Mouse (Mus musculus): ENCODE results near the gene Arhgap23. TPM values are rescaled to one million over a fixed set of nuclear protein-coding genes. Genes with fewer than 3 reads are reported as not detected.

The Arhgap23 gene
- polyA plus RNA-seq, 1 experiment from 2014 or later = 7.8 TPM

DNA sequence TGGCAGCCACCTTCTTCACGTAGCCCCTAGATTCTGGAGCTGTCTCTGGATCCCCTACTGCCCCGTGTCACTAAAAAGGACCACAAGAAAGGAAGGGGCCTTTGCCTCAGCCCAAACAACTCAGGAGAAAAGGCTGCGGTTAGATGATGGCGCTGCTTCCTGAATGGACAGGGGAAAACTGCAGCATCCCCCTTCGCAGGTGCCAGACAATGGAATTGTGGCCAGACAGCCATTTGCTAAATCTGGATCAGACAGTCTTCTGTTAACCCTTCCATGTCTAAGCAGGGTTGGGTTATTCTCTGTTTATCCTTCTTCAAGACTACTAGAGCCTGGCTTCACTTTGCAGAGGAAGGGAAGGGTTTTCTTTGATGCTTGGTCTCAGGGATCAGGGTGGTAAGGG, 115.6 kb downstream of the Arhgap23 start:
- Histone ChIP-seq H3K9me3 (ENCODE audit: control insufficient read depth, low read length) (no peaks in the 10 kb centered on the region), H3K27ac (replicated peaks; ENCODE audit: low read depth, low read length) (no peak overlapping the region), H3K4me3 (replicated peaks; ENCODE audit: low read depth, low read length) (no peak overlapping the region), H3K27me3 (ENCODE audit: control insufficient read depth, insufficient read depth, low read length) (peaks cover 36% of the 10 kb centered on the region), H3K9ac (replicated peaks; ENCODE audit: low read length) (peak overlapping the region; percentile 27; the same call in 1 of the 2 replicates), H3K4me1 (ENCODE audit: control insufficient read depth, insufficient read depth, low read length) (peaks cover 11% of the 10 kb centered on the region; the same call in 1 of the 2 replicates), H3K36me3 (ENCODE audit: control insufficient read depth, insufficient read depth, low read length) (peaks cover 68% of the 10 kb centered on the region), H3K4me2 (ENCODE audit: low read length) (no peak overlapping the region)
- ATAC-seq (ENCODE audit: low FRiP score, low TSS enrichment) = no peak
- WGBS = 61% methylated on average over 5 of the region's 5 CpGs
- no peak for DNase-seq

DNA sequence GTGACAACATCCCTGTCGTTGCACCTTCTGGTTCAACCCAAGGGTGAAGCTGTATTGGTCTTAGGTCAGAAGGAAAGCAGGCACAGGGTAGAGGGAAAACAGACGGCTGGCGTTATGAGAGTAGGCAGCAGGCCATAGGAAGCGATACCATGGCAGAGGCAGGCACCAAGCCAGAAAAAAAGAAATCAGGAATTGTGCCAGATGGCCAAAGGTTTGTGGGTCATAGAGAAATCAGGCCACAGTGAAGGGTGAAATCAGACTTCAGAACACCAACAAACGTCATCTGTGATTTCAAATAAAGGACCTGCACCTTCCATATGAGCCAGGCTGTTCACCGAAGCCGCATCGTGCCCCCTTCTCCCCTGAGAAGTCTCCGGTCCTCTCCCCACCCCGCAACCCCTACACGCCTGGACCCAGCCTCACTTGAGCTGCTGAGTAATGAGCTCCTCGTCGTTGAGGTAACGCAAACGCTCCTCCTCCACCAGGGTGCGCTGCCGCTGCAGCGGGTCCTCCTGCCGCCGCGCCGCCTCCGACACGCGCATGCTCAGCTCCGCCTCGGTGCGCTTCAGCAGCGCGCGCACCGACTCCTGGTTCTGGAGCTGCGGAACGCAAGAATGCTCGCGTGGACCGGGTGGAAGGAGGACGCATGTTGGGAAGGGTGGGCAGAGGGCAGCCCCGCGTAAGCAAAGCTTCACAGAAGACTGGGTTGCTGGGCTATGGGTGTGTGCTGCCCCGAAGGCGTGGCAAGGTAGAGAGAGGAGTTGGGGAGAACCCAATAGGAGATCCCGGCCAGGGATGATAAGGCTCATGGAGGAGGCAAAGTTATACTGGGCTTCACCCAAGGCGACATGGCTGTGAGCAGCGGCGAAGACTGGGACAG, 116.3 kb downstream of the Arhgap23 start:
- Histone ChIP-seq H3K27me3 (ENCODE audit: control insufficient read depth, insufficient read depth, low read length) (peaks cover 42% of the 10 kb centered on the region), H3K27ac (replicated peaks; ENCODE audit: low read depth, low read length) (peak overlapping the region; percentile 41; the same call in 1 of the 2 replicates), H3K9ac (replicated peaks; ENCODE audit: low read length) (0 out of 2 replicates have a peak overlapping the region, but pooled peaks have one; percentile 29), H3K36me3 (ENCODE audit: control insufficient read depth, insufficient read depth, low read length) (peaks cover 68% of the 10 kb centered on the region), H3K4me1 (ENCODE audit: control insufficient read depth, insufficient read depth, low read length) (peaks cover 11% of the 10 kb centered on the region; the same call in 1 of the 2 replicates), H3K4me2 (ENCODE audit: low read length) (peak overlapping the region; percentile 57), H3K9me3 (ENCODE audit: control insufficient read depth, low read length) (no peaks in the 10 kb centered on the region), H3K4me3 (replicated peaks; ENCODE audit: low read depth, low read length) (peak overlapping the region; percentile 16)
- WGBS = 8% methylated on average over 46 of the region's 46 CpGs
- ATAC-seq (ENCODE audit: low FRiP score, low TSS enrichment) = peak; percentile 70
- DNase-seq = peak; percentile 97

DNA sequence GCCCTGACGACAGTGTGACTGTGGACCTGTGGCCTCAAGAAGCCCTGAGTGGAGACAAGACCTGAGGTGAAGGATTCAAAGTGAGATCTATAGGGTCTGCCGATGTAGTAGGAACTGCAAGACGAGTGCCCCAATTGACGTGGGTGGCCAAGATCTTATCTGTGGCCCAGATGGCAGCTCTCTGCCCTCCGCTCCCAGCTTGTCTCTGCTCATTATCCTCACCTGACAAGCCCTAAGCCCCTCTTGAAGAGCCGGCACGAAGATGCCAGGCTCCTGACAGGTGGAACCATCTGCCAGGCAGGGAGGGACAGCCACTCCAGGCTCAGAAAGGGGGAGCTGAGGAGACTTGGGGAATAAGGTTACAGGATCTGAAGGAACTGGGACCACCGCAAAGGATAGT, 117.0 kb downstream of the Arhgap23 start:
- no peak for ATAC-seq (ENCODE audit: low FRiP score, low TSS enrichment)
- Histone ChIP-seq H3K36me3 (ENCODE audit: control insufficient read depth, insufficient read depth, low read length) (peaks cover 65% of the 10 kb centered on the region), H3K27me3 (ENCODE audit: control insufficient read depth, insufficient read depth, low read length) (peaks cover 48% of the 10 kb centered on the region), H3K4me2 (ENCODE audit: low read length) (peak overlapping the region; percentile 57; the same call in 1 of the 2 replicates), H3K9me3 (ENCODE audit: control insufficient read depth, low read length) (no peaks in the 10 kb centered on the region), H3K4me1 (ENCODE audit: control insufficient read depth, insufficient read depth, low read length) (peaks cover 17% of the 10 kb centered on the region), H3K9ac (replicated peaks; ENCODE audit: low read length) (no peak overlapping the region), H3K4me3 (replicated peaks; ENCODE audit: low read depth, low read length) (no peak overlapping the region), H3K27ac (replicated peaks; ENCODE audit: low read depth, low read length) (no peak overlapping the region)
- 28% methylated on average over 8 of the region's 8 CpGs for WGBS
- no peak for DNase-seq

DNA sequence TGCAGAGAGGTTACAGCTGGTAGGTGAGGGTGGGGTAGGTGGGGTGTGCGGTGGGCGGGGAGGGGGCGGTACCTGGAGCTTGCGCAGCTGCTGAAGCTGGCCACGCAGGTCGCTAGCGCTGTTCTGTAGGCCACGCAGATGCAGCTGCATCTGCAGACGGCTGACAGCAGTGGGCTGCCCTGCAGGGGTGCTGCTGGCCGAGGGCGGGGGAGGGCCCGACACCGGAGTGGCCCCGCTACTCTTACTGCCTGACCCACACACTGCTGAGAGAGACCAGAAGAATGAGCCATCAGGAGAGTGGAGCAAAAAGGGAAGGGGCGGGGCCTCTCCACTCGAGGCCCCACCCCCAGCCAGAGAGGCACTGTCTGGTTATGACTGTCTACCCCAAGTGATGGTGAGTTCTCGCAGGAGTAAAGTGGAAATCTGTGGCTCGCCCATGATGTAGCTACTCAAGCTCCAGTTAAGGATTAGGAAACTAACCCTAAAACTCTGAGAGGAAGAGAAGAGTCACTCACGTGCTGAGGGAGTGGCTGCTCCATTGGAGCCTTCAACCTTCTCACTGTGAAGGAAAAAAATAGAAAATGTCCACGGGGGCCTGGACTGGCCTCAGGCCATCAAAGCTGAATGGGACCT, 117.7 kb downstream of the Arhgap23 start:
- no peak overlapping the region for H3K27ac ChIP-seq (replicated peaks; ENCODE audit: low read depth, low read length)
- no peak for DNase-seq
- peaks cover 60% of the 10 kb centered on the region for H3K36me3 ChIP-seq (ENCODE audit: control insufficient read depth, insufficient read depth, low read length)
- H3K4me2 ChIP-seq (ENCODE audit: low read length) = peak overlapping the region; percentile 28
- WGBS = 9% methylated on average over 20 of the region's 20 CpGs
- H3K27me3 ChIP-seq (ENCODE audit: control insufficient read depth, insufficient read depth, low read length) = peaks cover 55% of the 10 kb centered on the region
- no peak overlapping the region for H3K9ac ChIP-seq (replicated peaks; ENCODE audit: low read length)
- 0 out of 2 replicates have a peak, but pooled peaks have one; percentile 12 for ATAC-seq (ENCODE audit: low FRiP score, low TSS enrichment)
- H3K4me1 ChIP-seq (ENCODE audit: control insufficient read depth, insufficient read depth, low read length) = peaks cover 24% of the 10 kb centered on the region
- H3K9me3 ChIP-seq (ENCODE audit: control insufficient read depth, low read length) = no peaks in the 10 kb centered on the region
- no peak overlapping the region for H3K4me3 ChIP-seq (replicated peaks; ENCODE audit: low read depth, low read length)

DNA sequence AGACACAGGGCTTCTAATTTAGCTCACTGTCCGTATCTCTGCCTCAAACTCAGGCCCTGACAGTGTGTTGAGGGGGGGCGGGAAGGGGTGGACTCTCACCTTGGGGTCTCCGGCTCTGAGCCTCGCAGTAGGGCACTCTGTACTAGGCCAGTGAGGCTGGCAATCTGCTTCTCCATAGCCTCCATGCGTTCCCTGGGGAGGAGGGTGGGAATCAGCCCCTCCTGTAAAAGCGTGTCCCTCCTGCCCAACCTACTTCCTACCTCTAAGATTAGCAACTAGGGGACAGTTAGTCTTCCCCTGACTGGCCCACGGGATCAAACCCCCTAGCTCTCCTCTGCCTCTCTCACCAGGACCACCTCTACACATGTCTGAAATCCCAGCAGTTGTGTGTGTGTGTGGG, 118.3 kb downstream of the Arhgap23 start:
- Histone ChIP-seq H3K27ac (replicated peaks; ENCODE audit: low read depth, low read length) (no peak overlapping the region), H3K4me3 (replicated peaks; ENCODE audit: low read depth, low read length) (no peak overlapping the region), H3K9ac (replicated peaks; ENCODE audit: low read length) (no peak overlapping the region), H3K4me2 (ENCODE audit: low read length) (no peak overlapping the region), H3K36me3 (ENCODE audit: control insufficient read depth, insufficient read depth, low read length) (peaks cover 54% of the 10 kb centered on the region), H3K9me3 (ENCODE audit: control insufficient read depth, low read length) (no peaks in the 10 kb centered on the region), H3K4me1 (ENCODE audit: control insufficient read depth, insufficient read depth, low read length) (peaks cover 24% of the 10 kb centered on the region), H3K27me3 (ENCODE audit: control insufficient read depth, insufficient read depth, low read length) (peaks cover 55% of the 10 kb centered on the region)
- ATAC-seq (ENCODE audit: low FRiP score, low TSS enrichment) (no peak), DNase-seq (no peak)
- 35% methylated on average over 7 of the region's 7 CpGs for WGBS

DNA sequence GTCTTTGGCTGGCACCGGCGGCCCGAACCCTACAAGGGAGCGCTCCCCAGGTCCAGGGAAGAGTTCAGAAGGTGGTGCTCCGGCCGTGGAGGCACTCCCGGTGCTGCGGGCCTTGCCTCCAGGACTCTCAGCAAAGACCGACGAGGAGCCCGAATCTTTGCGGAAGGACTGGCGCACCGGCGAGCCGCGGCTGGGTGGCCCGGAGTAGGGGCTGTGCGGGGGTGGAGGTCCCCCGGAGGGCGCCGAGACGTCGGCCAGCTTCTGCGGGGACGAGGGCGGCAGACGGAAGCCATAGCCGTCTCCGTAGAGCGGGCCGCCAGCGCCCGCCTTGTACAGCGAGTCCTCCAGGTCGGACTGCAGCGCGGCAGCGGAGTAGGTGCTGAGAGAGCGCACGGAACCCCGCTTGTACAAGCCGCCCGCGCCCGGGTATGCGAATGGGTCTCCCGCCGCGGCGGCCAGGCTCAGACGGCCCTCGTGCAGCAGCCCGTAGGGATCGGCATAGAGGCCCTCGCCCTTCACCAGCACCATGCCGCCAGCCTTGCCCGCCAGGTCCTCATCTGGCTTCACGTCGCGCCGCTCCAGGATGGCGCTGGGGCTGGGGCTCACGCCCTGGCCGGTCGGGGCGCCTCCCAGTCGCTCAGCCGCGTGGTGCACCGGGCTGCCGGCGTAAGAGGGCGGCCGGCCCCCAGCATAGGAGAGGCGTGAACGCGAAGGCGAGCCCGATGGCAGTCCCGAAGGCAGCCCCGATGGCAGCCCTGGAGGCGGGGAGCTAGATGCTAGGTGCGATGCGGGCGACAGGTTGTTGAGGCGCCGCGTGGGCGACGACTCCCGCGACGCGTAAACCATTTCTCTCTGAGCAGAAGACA, 119.3 kb downstream of the Arhgap23 start:
- ATAC-seq (ENCODE audit: low FRiP score, low TSS enrichment) (no peak), DNase-seq (peak; percentile 63)
- no peak overlapping the region for H3K27ac ChIP-seq (replicated peaks; ENCODE audit: low read depth, low read length)
- peaks cover 55% of the 10 kb centered on the region for H3K27me3 ChIP-seq (ENCODE audit: control insufficient read depth, insufficient read depth, low read length)
- 9% methylated on average over 94 of the region's 95 CpGs for WGBS
- H3K9me3 ChIP-seq (ENCODE audit: control insufficient read depth, low read length) = no peaks in the 10 kb centered on the region
- no peak overlapping the region; the same call in 1 of the 2 replicates for H3K9ac ChIP-seq (replicated peaks; ENCODE audit: low read length)
- peak overlapping the region; percentile 2; the same call in 1 of the 2 replicates for H3K4me3 ChIP-seq (replicated peaks; ENCODE audit: low read depth, low read length)
- peaks cover 24% of the 10 kb centered on the region for H3K4me1 ChIP-seq (ENCODE audit: control insufficient read depth, insufficient read depth, low read length)
- peak overlapping the region; percentile 25; the same call in 1 of the 2 replicates for H3K4me2 ChIP-seq (ENCODE audit: low read length)
- H3K36me3 ChIP-seq (ENCODE audit: control insufficient read depth, insufficient read depth, low read length) = peaks cover 48% of the 10 kb centered on the region

DNA sequence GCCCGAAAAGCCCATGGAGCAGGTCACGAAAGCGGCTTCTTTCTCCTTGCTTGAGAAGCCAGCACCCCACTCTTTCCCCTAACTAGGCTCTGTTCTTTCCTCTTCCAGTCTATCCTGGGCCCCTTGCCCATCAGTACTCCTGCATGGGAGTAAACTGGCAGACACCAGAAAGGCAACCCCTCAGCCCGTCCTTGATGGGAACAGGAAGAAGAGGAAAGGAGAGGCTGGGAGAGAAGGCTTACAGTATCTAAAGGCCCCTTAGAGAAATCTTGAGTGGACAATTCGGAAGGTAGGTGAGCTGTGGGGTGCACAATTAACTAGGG, 119.9 kb downstream of the Arhgap23 start:
- H3K9me3 ChIP-seq (ENCODE audit: control insufficient read depth, low read length) = no peaks in the 10 kb centered on the region
- WGBS = 35% methylated on average over 5 of the region's 5 CpGs
- no peak for ATAC-seq (ENCODE audit: low FRiP score, low TSS enrichment)
- H3K27me3 ChIP-seq (ENCODE audit: control insufficient read depth, insufficient read depth, low read length) = peaks cover 55% of the 10 kb centered on the region
- DNase-seq = no peak
- no peak overlapping the region for H3K27ac ChIP-seq (replicated peaks; ENCODE audit: low read depth, low read length)
- peaks cover 25% of the 10 kb centered on the region for H3K4me1 ChIP-seq (ENCODE audit: control insufficient read depth, insufficient read depth, low read length)
- no peak overlapping the region for H3K4me3 ChIP-seq (replicated peaks; ENCODE audit: low read depth, low read length)
- H3K36me3 ChIP-seq (ENCODE audit: control insufficient read depth, insufficient read depth, low read length) = peaks cover 45% of the 10 kb centered on the region
- no peak overlapping the region for H3K9ac ChIP-seq (replicated peaks; ENCODE audit: low read length)
- H3K4me2 ChIP-seq (ENCODE audit: low read length) = no peak overlapping the region

DNA sequence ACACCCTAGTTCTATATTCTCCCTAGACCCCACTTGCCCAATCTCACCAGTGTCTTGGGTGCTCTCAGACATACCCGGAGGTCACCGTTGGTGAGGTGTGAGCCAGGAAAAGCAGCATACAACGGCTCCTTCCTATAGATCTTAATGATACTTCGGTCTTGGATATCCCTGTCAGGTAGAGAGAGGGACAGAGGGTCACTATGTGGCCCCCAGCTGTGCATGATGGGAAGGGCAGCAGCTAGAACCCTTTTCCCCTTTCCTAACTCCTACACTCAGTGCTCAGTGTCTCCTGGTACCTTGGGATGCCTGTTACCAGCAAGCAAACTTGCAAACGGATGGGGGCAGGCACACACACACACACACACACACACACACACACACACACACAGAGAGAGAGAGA, 120.3 kb downstream of the Arhgap23 start:
- peaks cover 28% of the 10 kb centered on the region for H3K4me1 ChIP-seq (ENCODE audit: control insufficient read depth, insufficient read depth, low read length)
- ATAC-seq (ENCODE audit: low FRiP score, low TSS enrichment) (no peak), DNase-seq (no peak)
- peaks cover 41% of the 10 kb centered on the region for H3K36me3 ChIP-seq (ENCODE audit: control insufficient read depth, insufficient read depth, low read length)
- H3K27ac ChIP-seq (replicated peaks; ENCODE audit: low read depth, low read length) = no peak overlapping the region
- WGBS = 50% methylated on average over 5 of the region's 5 CpGs
- no peak overlapping the region for H3K9ac ChIP-seq (replicated peaks; ENCODE audit: low read length)
- H3K4me3 ChIP-seq (replicated peaks; ENCODE audit: low read depth, low read length) = no peak overlapping the region
- peaks cover 55% of the 10 kb centered on the region for H3K27me3 ChIP-seq (ENCODE audit: control insufficient read depth, insufficient read depth, low read length)
- H3K9me3 ChIP-seq (ENCODE audit: control insufficient read depth, low read length) = no peaks in the 10 kb centered on the region
- no peak overlapping the region for H3K4me2 ChIP-seq (ENCODE audit: low read length)

All from midbrain, embryonic 14.5 days (tissue).